Mouse (Mus musculus): Measurements from ENCODE around the gene 9330161L09Rik.
"Not testable (repeated sequence)": the region's sequence is repeated elsewhere in the genome, so short reads cannot be mapped to it uniquely, and the experiment has no call there.

Gene 9330161L09Rik

DNA sequence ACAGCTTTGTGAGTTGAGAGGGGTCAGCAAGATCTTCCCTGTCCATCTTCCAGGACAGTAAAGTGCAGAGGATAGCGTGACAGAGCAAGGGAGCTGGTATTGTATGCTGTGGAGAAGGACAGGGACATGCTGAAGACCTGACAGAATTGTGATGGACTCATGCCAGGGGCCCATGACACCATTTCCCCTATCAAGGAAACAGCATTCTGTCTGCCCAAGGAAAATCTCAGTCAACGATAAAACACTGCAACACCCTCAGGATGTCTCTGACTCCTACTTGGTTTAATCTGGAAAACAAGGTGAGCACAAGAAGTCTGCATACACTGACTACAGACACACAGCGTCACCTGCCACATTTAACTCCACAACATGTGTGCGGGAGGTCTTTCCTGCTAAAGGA is at the start of gene 9330161L09Rik:
Gene 9330161L09Rik, minus strand, starts transcription at position 101 of the 400 bp plus-strand sequence.
- DNase-seq (ENCODE audit: low read depth, low spot score), result no peak

DNA sequence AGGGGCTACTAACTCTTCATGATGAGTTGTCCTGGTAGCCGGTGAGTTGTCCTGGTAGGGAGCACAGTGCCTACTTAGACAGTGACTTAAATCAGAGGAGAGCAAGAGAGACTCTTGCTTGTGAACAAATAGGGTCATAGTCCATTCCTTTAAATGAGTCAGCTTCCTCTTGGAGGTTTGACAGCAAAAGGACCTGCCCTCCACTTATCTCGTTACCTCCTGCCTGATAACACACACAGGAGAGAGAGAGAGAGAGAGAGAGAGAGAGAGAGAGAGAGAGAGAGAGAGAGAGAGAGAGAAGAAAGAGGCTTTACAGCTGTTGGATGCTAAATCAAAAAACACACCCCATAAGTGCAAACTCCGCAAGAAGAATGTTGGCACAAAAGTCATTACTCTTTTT is 49.5 kb upstream of the 9330161L09Rik start, which contains the start of gene Ifi27l2b:
Gene Ifi27l2b, minus strand, starts transcription at position 84 of the 400 bp plus-strand sequence.
- DNase-seq (ENCODE audit: low read depth, low spot score), result no peak

DNA sequence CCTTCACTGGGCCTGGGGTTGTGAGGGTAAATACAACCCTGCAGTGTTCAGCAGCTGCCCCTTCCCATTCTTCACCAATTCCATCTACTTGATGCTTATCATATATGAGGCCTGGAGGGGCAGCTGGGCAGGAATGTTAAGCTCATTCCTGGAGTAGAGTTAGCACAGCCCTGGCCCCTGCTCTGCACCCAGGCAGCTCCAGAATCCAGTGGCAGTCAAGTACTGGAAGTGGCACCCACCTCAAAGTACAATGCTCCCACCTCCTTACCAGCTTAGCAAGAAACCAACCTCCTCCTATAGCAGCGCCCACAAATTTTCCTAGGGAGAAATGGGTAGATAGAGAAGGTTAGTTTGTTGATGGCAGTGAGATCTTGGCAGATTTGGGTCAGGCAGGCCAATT is 49.1 kb upstream of the 9330161L09Rik start:
- DNase-seq (ENCODE audit: low read depth, low spot score), result not testable (repeated sequence)

DNA sequence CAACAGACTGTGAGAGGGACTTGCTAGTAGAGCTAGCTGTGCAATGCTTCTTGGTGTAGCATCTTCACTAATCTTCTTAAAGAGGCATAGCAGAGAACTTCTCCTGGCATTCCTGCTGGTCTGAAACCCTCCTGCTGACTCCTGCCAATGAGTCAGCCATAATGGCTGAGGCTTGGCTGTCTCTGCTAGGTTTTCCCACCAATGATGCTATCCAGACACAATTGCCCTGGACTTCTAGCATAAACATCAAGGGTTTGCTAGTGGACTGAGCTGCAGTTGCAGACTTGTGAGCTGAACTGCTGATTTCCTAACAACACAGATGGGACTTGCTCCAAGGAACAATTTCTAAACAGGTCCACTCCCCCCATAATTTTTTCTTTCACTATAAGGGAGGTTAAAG is 45.7 kb upstream of the 9330161L09Rik start:
- DNase-seq (ENCODE audit: low read depth, low spot score), result no peak

- DNase-seq (ENCODE audit: low read depth, low spot score), result no peak
These were observed 37.4 kb upstream of the 9330161L09Rik start for GRCm38 (mm10) chr12:103445060-103445459.

GRCm38 (mm10) chr12:103444261-103444660 is 36.6 kb upstream of the 9330161L09Rik start:
- not testable (repeated sequence) for DNase-seq (ENCODE audit: low read depth, low spot score)

DNA sequence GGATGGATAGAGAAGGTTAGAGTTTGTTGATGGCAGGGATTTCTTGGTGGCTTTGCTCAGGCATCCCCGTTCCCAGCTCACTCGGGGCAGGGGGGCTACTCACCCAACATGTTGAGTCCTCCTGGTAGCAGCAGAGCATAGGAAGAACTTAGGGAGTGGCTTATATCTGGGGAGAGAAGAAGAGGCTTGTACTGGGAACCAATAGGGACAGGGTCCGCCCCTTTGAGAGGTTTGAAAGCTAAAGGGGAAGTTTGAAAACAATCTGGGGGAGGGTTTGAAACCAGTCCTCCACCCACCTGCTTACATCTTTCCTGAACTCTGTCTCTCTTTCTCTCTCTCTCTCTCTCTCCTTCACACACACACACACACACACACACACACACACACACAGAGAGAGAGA is 35.9 kb upstream of the 9330161L09Rik start, which contains the start of gene Ifi27l2a:
Gene Ifi27l2a, minus strand, starts transcription at position 157 of the 400 bp plus-strand sequence.
- DNase-seq (ENCODE audit: low read depth, low spot score), result no peak

DNA sequence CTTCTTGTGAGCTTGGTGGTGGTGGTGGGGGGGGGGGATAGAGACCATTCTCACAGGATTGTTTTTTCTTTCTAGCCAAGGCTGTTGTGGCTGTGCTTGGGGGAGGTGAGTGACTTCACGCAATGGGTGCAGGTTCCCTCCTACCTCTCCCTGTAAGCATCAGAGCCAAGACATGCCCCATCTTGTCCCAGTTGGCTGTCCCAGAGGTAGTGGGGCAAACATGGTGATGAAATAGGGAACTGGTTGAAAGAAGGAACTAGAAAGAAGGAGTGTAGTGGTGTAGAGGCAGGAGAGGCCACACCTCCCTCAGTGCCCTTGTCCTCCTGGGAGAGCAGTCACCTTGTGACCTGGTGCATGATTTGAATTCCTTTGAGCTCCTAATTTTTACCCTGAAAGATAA is 30.0 kb upstream of the 9330161L09Rik start:
- DNase-seq (ENCODE audit: low read depth, low spot score), result no peak

- DNase-seq (ENCODE audit: low read depth, low spot score), result no peak
These were observed 27.2 kb upstream of the 9330161L09Rik start for GRCm38 (mm10) chr12:103434861-103435260.

GRCm38 (mm10) chr12:103433986-103434731 is 26.5 kb upstream of the 9330161L09Rik start, which contains the start of gene Ifi27:
Gene Ifi27, plus strand, starts transcription at chr12:103434211.
- DNase-seq (ENCODE audit: low read depth, low spot score), result no peak

- no peak for DNase-seq (ENCODE audit: low read depth, low spot score)
These were observed 25.8 kb upstream of the 9330161L09Rik start for GRCm38 (mm10) chr12:103433430-103433829.

- no peak for DNase-seq (ENCODE audit: low read depth, low spot score)
These were observed 19.1 kb upstream of the 9330161L09Rik start for GRCm38 (mm10) chr12:103426710-103427109.

DNA sequence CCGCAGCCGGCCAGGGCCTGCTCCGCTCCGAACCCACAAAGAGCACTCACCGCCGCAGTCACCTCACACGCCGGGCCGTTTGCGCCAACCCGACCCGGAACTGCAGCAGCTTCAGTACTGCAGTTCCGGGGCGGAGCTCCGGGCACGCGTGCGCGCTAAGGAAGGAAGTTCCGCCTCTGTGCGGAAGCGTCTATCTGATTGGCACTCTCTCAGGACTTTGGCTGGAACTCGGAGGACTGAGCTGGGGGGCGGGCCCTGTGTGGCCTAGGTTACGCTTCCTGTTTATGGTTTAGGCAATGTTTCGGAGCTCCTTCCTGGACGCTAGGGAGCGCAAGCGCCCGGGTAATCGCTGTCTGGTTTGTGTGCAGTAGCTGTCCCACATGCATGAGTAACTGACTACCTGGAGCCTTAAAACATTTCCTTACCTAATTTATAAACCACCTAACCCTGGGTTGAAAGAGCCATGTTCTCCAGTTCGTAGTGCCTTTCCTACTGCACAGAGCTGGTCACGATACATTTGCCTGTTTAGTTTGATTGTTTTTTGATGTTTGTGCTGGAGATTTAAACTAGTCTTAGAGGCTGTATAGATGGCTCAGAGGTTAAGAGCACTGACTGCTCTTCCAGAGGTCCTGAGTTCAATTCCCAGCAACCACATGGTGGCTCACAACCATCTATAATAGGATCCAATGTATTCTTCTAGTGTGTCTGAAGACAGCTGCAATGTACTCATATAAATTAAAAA is 18.3 kb upstream of the 9330161L09Rik start, which contains the start of gene Ddx24:
Gene Ddx24, minus strand, starts transcription at position 102 of the 742 bp plus-strand sequence.
- peak; percentile 92 for DNase-seq (ENCODE audit: low read depth, low spot score)

DNA sequence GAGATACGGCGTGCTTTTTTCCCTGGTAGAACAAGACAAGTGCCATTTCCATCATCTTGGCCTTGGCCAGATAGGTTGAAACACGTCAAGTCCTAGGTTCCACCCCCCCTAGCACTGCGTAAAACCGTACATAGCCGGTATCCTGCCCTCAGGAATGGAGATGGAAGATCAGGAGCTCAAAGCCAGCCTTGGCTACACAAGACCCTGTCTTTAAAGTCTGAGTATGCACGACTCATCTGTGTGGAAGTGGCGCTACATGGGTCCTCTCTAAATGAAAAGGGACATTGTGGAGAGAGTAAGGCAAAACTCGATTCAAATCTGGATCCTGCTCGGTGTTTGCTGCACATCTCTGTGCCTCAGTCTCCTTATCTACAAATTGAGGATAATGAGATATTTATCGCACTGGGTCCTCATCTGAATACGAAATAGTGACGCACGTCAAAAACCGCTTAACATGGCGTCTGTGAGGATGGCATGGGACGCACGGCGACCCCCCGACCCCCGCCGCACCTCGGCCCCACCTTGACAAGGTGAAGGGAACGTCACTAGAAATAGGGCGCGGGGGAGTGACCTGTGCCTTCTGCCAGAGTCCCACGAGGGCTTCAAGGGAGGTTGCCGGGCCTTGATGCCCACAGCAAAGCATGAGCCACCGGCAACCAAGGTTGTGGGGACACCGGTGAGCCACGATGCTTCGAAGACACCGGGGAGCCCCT is 17.6 kb upstream of the 9330161L09Rik start:
- DNase-seq (ENCODE audit: low read depth, low spot score), result no peak

- DNase-seq (ENCODE audit: low read depth, low spot score), result no peak
These were observed 524 bp upstream of the 9330161L09Rik start for GRCm38 (mm10) chr12:103408144-103408543.

DNA sequence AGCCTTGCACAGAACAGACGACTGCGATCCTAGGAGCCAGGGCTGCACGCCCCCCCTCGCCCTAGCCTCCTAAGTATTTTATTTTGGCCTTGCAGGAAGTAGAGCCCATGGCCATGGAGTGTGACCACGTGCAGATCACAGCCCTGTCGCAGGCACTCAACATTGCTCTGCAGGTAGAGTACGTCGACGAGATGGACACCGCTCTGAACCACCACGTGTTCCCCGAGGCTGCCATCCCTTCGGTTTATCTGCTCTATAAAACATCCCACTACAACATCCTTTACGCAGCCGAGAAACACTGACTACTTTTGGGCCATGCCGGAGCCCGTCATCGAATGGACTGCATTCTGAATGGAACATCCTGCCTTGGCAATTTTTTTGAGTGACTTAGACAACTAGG is 3.5 kb downstream of the 9330161L09Rik start:
- no peak for DNase-seq (ENCODE audit: low read depth, low spot score)

- no peak for DNase-seq (ENCODE audit: low read depth, low spot score)
These were observed 10.9 kb downstream of the 9330161L09Rik start for GRCm38 (mm10) chr12:103396751-103397150.

DNA sequence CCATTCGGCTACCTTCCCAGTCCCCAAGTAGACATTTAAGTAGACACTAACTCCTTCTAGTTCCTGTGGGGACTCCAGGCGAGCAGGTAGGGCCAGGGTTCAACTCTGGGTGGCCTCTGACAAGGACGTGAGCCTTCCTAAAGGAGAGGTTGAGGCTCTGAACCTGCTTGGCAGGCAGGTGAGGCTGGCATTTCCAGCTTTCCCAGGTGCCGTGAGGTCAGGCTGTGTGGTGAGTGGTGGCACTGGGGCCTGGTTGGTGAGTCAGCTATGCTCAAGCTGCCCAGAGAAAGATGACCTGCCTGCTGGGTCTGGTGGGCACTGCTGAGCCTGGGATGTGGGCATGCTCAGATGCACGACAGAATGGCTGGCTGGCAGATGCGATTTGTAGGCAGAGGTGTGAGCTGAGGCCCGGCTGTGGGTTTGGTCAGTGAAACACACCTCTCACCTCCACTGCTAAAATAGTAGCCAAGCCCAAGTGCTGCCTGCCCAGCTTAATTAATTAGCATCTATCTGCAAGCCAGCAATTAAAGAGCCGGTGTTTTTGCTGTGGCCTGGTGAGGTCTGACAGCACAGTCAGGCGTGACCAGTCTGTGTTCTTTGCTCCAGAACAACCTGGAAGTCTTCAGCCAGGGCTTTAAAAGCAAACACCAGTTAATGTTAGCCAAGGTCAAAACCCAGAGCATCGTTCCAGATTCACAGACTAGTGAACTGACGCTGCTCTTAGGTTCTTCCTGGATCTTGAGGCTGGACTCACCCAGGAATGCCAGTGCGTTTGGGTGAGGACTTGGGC is 11.9 kb downstream of the 9330161L09Rik start:
- DNase-seq (ENCODE audit: low read depth, low spot score), result no peak

DNA sequence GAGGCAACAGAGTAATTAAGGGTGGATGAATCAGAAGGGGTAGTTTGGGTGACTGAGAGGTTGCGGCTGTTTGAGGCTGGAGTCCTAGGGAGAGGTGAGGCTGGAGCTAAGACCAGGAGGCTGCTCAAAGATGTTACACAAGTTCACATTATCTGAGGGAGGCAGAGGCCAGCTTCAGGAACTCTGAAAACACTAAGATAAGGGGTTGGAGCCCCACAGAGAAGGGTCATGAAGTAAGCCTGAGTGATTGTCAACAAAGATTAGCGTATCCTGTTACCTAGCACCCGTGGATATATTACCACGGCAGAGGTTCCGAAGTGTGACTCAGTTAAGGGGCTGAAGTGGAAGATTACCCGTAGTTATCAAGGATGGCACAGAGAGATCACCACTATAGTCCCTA is 14.1 kb downstream of the 9330161L09Rik start:
- peak; percentile 9 for DNase-seq (ENCODE audit: low read depth, low spot score)

- DNase-seq (ENCODE audit: low read depth, low spot score), result no peak
These were observed 16.5 kb downstream of the 9330161L09Rik start for GRCm38 (mm10) chr12:103391098-103391497.

DNA sequence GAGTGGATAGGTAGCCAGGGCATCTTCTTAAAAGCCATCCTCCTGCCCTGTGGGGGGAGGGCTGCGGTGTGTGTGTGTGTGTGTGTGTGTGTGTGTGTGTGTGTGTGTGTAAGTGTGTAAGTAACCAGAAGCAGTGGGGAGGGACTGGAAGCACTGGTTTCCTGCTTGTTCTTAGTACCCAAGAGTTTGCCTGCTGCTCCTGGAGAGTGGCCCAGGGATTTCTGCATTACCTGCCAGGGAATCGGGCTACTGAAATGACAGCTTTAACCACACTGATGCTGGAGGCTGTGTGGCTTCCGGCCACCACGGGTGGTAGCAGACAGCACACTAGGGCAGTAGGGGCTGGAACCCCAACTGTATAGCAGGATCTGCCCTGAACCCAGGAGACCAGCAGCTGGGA is 17.6 kb downstream of the 9330161L09Rik start:
- DNase-seq (ENCODE audit: low read depth, low spot score), result no peak
